Comparison of ENCODE assay signal across 25 mouse cellular contexts in genomic region chr9:68735886-68736285, GRCm38 (mm10).
"Had no signal": no experiment of that assay in that cellular context is flagged by ENCODE, and none has a peak within 500 bp of the region (broad histone marks: within the 10 kb centered on the region; RNA-seq: fewer than 3 reads in every experiment).

No protein-coding gene starts in this region.

- H3K9ac ChIP-seq: heart, embryonic 13.5 days; heart, embryonic 15.5 days; hindbrain, embryonic 13.5 days; hindbrain, embryonic 15.5 days; intestine, embryonic 15.5 days; limb, embryonic 12.5 days; liver, embryonic 13.5 days; liver, embryonic 15.5 days had no signal

- H3K27me3 ChIP-seq: heart, embryonic 13.5 days; heart, embryonic 15.5 days; hindbrain, embryonic 13.5 days; hindbrain, embryonic 15.5 days; intestine, embryonic 15.5 days; limb, embryonic 12.5 days; liver, embryonic 13.5 days; liver, embryonic 15.5 days had no signal

- H3K4me3 ChIP-seq: heart, adult 2 months; heart, embryonic 13.5 days; heart, embryonic 15.5 days; hindbrain, embryonic 13.5 days; hindbrain, embryonic 15.5 days; intestine, embryonic 15.5 days; layer of hippocampus, adult 2 months; left cerebral cortex, adult 2 months; limb, embryonic 10.5 days; limb, embryonic 12.5 days; liver, embryonic 13.5 days; liver, embryonic 15.5 days had no signal

- DNase-seq: heart, adult 11 months; heart, adult 2 months; heart, postnatal 14 days; heart, postnatal 36 days; kidney, adult 18-20 months; kidney, adult 8-10 months; kidney, postnatal 10 days; kidney, postnatal 25 days; kidney, postnatal 4 days; liver; liver, embryonic 13.5 days had no signal

- H3K4me2 ChIP-seq: heart, embryonic 11.5 days; heart, embryonic 13.5 days; heart, embryonic 15.5 days; hindbrain, embryonic 13.5 days; hindbrain, embryonic 15.5 days; intestine, embryonic 15.5 days; limb, embryonic 12.5 days; liver, embryonic 11.5 days; liver, embryonic 13.5 days; liver, embryonic 15.5 days had no signal

- ATAC-seq: hindbrain, postnatal 0 days; intestine, embryonic 15.5 days; intestine, postnatal 0 days had no signal

- H3K4me1 ChIP-seq: heart, embryonic 15.5 days; intestine, embryonic 15.5 days; limb, embryonic 10.5 days; limb, embryonic 12.5 days; liver, embryonic 13.5 days; liver, embryonic 15.5 days had no signal

- H3K36me3 ChIP-seq: heart, embryonic 15.5 days; hindbrain, embryonic 15.5 days; intestine, embryonic 15.5 days; limb, embryonic 10.5 days; liver, embryonic 13.5 days; liver, embryonic 15.5 days had no signal

- H3K27ac ChIP-seq: heart, adult 2 months; heart, embryonic 13.5 days; heart, embryonic 15.5 days; hindbrain, embryonic 15.5 days; hindbrain, postnatal 0 days; intestine, embryonic 15.5 days; layer of hippocampus, adult 2 months; left cerebral cortex, adult 2 months; limb, embryonic 10.5 days; limb, embryonic 12.5 days; liver, embryonic 13.5 days; liver, embryonic 15.5 days had no signal

- H3K9me3 ChIP-seq: heart, embryonic 15.5 days; hindbrain, embryonic 13.5 days; intestine, embryonic 15.5 days; limb, embryonic 10.5 days; liver, embryonic 13.5 days; liver, embryonic 15.5 days had no signal
